Mouse (Mus musculus) liver, embryonic 14.5 days (tissue): ENCODE measurements around the gene Prune2.

Experiments
- CTCF ChIP-seq: IDR thresholded peaks from 2 replicates; pipeline ENCODE4 v1.5.1; 2016; ENCODE audit warnings: antibody characterized with exemption, low read depth, control low read depth
- EP300 ChIP-seq: IDR thresholded peaks from 2 replicates; pipeline ENCODE4 v1.6.1; 2016; ENCODE audit warnings: antibody characterized with exemption, low read depth

GRCm38 (mm10) chr19:16924516-16924915 is 31.4 kb upstream of the Prune2 start:
- TF ChIP-seq CTCF: no peak
- TF ChIP-seq EP300: no peak
